Mouse (Mus musculus) heart, postnatal 0 days (tissue): ENCODE measurements at regions not wholly inside any gene's neighbourhood (a gene's known extent, or its start where the extent isn't known, plus 50 kb on each side); places are given as distances from the start of the nearest gene placed in this dataset. TPM values are rescaled to one million over a fixed set of nuclear protein-coding genes. Genes with fewer than 3 reads are reported as not detected.

Experiments used
- ATAC-seq: fragments of 200-750 bp; cut with Nextera tagmentation; 2 replicates; pipeline ENCODE4 v1.8.0; 2017; ENCODE audit warnings: low read depth, moderate number of reproducible peaks, moderate library complexity; ENCODE audit not compliant: insufficient read depth
- DNase-seq: peaks from one replicate; pipeline ENCODE4 v3.0.0-alpha.2; 2016; ENCODE audit warnings: low spot score
- H3K27ac ChIP-seq: fragments of 300-500 bp; sonication (generic); 2 replicates; pipeline ENCODE4 v1.5.1; 2014; ENCODE audit warnings: low read depth, mild to moderate bottlenecking
- H3K27me3 ChIP-seq: fragments of 300-500 bp; sonication (generic); 2 replicates; pipeline ENCODE4 v1.6.1; 2014; ENCODE audit warnings: low read length, mixed read lengths; ENCODE audit not compliant: control insufficient read depth, insufficient read depth
- H3K36me3 ChIP-seq: fragments of 300-500 bp; sonication (generic); replicated peaks from 2 replicates; pipeline ENCODE4 v1.6.1; 2014; ENCODE audit warnings: low read length, mixed read lengths; ENCODE audit not compliant: control insufficient read depth, insufficient read depth
- H3K4me1 ChIP-seq: fragments of 300-500 bp; sonication (generic); 2 replicates; pipeline ENCODE4 v1.6.1; 2014; ENCODE audit warnings: antibody characterized with exemption; ENCODE audit not compliant: control insufficient read depth, insufficient read depth
- H3K4me2 ChIP-seq: fragments of 300-500 bp; sonication (generic); 2 replicates; pipeline ENCODE4 v1.6.1; 2014; ENCODE audit warnings: low read depth, mild to moderate bottlenecking, low read length, moderate library complexity
- H3K4me3 ChIP-seq: fragments of 300-500 bp; sonication (generic); 2 replicates; pipeline ENCODE4 v1.5.1; 2014; ENCODE audit warnings: low read depth, low read length
- H3K9ac ChIP-seq: fragments of 300-500 bp; sonication (generic); replicated peaks from 2 replicates; pipeline ENCODE4 v1.6.1; 2014; ENCODE audit warnings: low read depth, low read length, mixed read lengths
- H3K9me3 ChIP-seq: fragments of 300-500 bp; sonication (generic); replicated peaks from 2 replicates; pipeline ENCODE4 v1.6.1; 2016; ENCODE audit warnings: low read length; ENCODE audit not compliant: control insufficient read depth
- CTCF ChIP-seq: IDR thresholded peaks from 2 replicates; pipeline ENCODE4 v1.5.1; 2016; ENCODE audit warnings: antibody characterized with exemption, control low read depth, low read depth
- EP300 ChIP-seq: IDR thresholded peaks from 2 replicates; pipeline ENCODE4 v1.6.1; 2016; ENCODE audit warnings: antibody characterized with exemption, low read depth
- WGBS: fragments of 180-500 bp; shearing (Covaris S2); extraction: QIAGEN DNeasy Blood & Tissue Kit; methylation state at CpG from one replicate; pipeline ENCODE4 v1.1.7; 2014; 5-methylcytosine and 5-hydroxymethylcytosine counted together
- microRNA-seq: library from miRNA; unstranded; fragments of <30 nt; microRNA quantifications from one replicate; pipeline ENCODE4, GENCODE M21; 2016

DNA sequence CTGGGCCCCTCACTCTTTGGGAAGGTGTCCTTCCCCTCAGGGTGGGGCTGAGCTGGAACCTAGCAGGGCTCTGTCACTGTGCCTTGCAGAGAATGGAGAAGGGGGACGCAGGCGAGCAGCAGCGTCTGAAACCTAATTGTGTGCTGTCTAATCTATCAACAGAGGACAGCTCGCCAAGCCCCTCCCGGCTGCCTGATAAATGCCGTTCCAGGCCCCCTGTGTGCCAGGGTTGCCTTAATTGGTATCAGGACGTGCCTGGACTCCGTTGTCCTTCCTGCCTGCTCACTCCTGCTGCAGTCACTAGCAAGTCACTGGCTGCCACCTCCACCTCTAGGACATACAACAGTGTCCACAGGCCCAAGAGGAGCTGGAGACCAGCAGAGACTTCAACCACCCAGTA, 72.6 kb downstream of the Cstad start:
- Histone ChIP-seq H3K9ac (peak overlapping the region; percentile 38; the same call in 1 of the 2 replicates), H3K9me3 (no peaks in the 10 kb centered on the region), H3K4me3 (no peak overlapping the region), H3K4me2 (no peak overlapping the region), H3K27ac (peak overlapping the region; percentile 95), H3K4me1 (peaks cover 27% of the 10 kb centered on the region), H3K36me3 (no peaks in the 10 kb centered on the region), H3K27me3 (no peaks in the 10 kb centered on the region)
- DNase-seq (peak; percentile 83), ATAC-seq (peak; percentile 88)
- TF ChIP-seq EP300 (no peak), CTCF (no peak)
- WGBS, result 14% methylated on average over 8 of the region's 8 CpGs

DNA sequence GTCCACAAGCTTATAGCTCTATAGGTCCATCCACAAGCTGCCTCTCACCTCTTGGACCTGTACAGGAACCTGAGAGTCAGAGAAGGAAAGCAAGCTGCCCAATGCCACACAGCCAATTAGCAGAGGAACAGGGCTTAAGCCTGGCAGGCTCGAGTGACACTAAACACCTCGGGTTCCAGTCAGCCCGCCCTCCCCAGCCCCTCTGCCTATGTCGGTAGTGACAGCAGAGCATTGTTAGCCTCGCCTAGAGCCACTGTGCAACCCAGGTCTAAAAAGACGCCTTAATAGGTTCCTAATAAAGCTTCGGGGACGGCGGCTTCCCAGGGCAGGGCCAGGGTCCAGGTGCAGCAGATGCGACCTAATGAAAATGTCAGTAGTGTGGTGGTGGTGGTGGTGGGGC, 66.3 kb downstream of the Cstad start:
- Histone ChIP-seq H3K4me2 (no peak overlapping the region), H3K27ac (no peak overlapping the region), H3K4me3 (no peak overlapping the region), H3K9me3 (no peaks in the 10 kb centered on the region), H3K9ac (no peak overlapping the region), H3K27me3 (no peaks in the 10 kb centered on the region), H3K4me1 (peaks cover 39% of the 10 kb centered on the region), H3K36me3 (no peaks in the 10 kb centered on the region)
- no peak for TF ChIP-seq EP300
- ATAC-seq (no peak), DNase-seq (no peak)
- WGBS, result 73% methylated on average over 10 of the region's 10 CpGs

GRCm38 (mm10) chr2:30660613-30660991, 65.8 kb downstream of the Cstad start:
- ATAC-seq, result no peak
- H3K4me3 ChIP-seq, result no peak overlapping the region
- H3K36me3 ChIP-seq, result no peaks in the 10 kb centered on the region
- no peak for TF ChIP-seq CTCF
- no peak for TF ChIP-seq EP300
- no peak overlapping the region for H3K4me2 ChIP-seq
- H3K4me1 ChIP-seq, result peaks cover 39% of the 10 kb centered on the region
- 35% methylated on average over 10 of the region's 10 CpGs for WGBS
- no peaks in the 10 kb centered on the region for H3K9me3 ChIP-seq
- H3K9ac ChIP-seq, result peak overlapping the region; percentile 8; the same call in 1 of the 2 replicates
- no peak overlapping the region for H3K27ac ChIP-seq
- no peak for DNase-seq
- no peaks in the 10 kb centered on the region for H3K27me3 ChIP-seq

DNA sequence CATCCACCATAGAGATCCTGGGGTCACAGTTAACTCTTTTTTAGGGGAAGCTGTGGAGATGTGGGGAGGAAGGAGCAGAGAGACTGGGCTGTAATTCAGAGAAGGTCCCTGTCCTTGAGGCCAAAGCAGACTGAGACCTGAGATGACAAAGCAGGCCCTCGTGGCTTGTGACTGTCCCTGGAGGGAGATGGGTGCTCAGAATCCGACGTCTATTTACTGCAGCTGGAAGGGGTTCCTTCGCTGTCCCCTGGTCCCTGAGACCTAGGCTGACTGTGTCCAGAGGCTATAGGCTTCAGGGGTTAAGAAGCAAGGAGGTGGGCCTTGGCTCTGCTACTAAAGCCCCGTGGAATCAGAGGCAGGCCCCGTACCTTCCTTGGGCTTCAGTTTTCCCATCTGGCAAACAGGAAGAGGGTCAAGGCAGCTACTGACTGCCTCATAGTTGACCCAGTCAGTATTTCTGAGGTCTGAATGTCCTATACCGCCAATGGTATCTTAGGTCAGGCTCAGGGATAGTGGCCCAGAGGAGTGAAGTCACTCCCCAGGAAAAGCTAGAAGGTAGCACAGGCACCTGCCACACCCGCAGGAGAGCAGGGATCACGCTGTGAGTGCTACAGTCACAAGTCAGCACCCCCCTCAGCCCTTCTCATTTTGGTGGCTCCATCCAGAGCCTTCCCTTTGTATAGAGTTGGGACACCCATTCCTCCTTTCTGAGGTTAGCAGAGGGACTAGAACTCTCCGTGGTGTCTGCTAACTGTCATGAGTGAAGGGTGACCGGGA, 65.2 kb downstream of the Cstad start:
- Histone ChIP-seq H3K9me3 (no peaks in the 10 kb centered on the region), H3K9ac (0 out of 2 replicates have a peak overlapping the region, but pooled peaks have one; percentile 61), H3K4me1 (peaks cover 39% of the 10 kb centered on the region), H3K27ac (peak overlapping the region; percentile 97), H3K4me3 (no peak overlapping the region), H3K4me2 (no peak overlapping the region), H3K36me3 (no peaks in the 10 kb centered on the region), H3K27me3 (no peaks in the 10 kb centered on the region)
- WGBS, result 43% methylated on average over 11 of the region's 11 CpGs
- ATAC-seq (no peak), DNase-seq (no peak)
- TF ChIP-seq EP300, result no peak
- no peak for TF ChIP-seq CTCF

- Histone ChIP-seq H3K27me3 (no peaks in the 10 kb centered on the region), H3K9ac (peak overlapping the region; percentile 61), H3K36me3 (no peaks in the 10 kb centered on the region), H3K4me1 (peaks cover 45% of the 10 kb centered on the region), H3K27ac (peak overlapping the region; percentile 97), H3K4me3 (peak overlapping the region; percentile 50), H3K9me3 (no peaks in the 10 kb centered on the region), H3K4me2 (peak overlapping the region; percentile 82)
- ATAC-seq (peak; percentile 49), DNase-seq (peak; percentile 75)
- TF ChIP-seq CTCF, result no peak
- peak; percentile 77 for TF ChIP-seq EP300
- WGBS, result 5% methylated on average over 16 of the region's 16 CpGs
These were observed 64.2 kb downstream of the Cstad start for GRCm38 (mm10) chr2:30658844-30659555.

Small RNA genes in the stretch of these regions (microRNA-seq; reads per million reads assigned to microRNA genes)
- gene Mir3089, result not detected
